Mouse (Mus musculus): ENCODE data around the gene Taf9. TPM values are rescaled to one million over a fixed set of nuclear protein-coding genes. Genes with fewer than 3 reads are reported as not detected.

Gene Taf9
- polyA plus RNA-seq, 1 experiment from 2014 or later, result 9.6 TPM

DNA sequence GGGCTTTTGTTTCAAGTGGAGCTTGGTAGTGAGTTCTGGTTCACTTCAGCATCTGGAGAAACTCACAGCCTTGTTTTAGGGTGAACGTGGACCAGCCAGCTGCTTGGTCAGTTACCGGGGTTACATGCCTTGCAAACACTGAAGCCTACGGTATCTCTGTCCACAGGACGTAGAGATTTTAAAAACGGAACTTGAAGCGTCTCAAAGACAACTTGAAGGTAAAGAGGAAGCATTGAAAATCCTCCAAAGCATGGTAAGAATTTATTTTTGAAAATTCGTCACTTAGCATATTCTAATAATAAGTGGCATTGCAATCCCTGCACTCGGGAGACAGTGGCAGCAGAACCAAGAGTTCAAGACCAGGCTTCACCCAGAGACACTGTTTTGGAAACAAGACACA lies 30.2 kb downstream of the Taf9 start:
- H3K27ac ChIP-seq (replicated peaks), result no peak overlapping the region
- H3K27me3 ChIP-seq (ENCODE audit: control insufficient read depth, insufficient read depth, low read length), result no peaks in the 10 kb centered on the region
- H3K4me2 ChIP-seq (replicated peaks; ENCODE audit: low read depth), result no peak overlapping the region
- ATAC-seq (ENCODE audit: low FRiP score, low TSS enrichment) (no peak), DNase-seq (ENCODE audit: low spot score) (no peak)
- H3K9me3 ChIP-seq (ENCODE audit: control insufficient read depth, low read length), result no peaks in the 10 kb centered on the region
- H3K4me1 ChIP-seq (replicated peaks; ENCODE audit: control insufficient read depth, insufficient read depth), result no peaks in the 10 kb centered on the region
- no peak for TF ChIP-seq CTCF (IDR thresholded peaks at IDR 0.05; ENCODE audit: low read depth)
- no peak for TF ChIP-seq EP300 (optimal IDR thresholded peaks at IDR 0.05)
- no peak overlapping the region for H3K9ac ChIP-seq (ENCODE audit: low read length)
- 84% methylated on average over 8 of the region's 8 CpGs for WGBS
- H3K36me3 ChIP-seq (ENCODE audit: control insufficient read depth, insufficient read depth, low read length), result no peaks in the 10 kb centered on the region
- H3K4me3 ChIP-seq (ENCODE audit: low read depth, low read length), result no peak overlapping the region

DNA sequence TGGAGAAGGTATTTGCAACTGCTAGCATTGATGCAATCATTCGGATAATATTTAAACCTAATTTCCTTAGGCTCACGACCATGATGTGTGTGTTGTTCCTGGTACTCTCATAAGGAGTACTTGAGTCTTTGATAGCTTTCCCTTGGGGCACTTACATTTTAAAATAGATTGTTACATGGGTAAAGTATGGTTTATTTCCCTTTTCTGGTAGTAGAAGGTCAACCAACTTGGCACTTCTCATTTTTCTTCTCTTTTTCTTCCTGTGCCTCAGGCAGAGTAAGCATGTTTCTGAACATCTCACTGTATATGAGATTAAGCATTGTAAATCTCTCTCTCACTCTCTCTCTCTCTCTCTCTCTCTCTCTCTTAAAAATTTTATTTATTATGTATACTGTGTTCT lies 31.5 kb downstream of the Taf9 start:
- Histone ChIP-seq H3K36me3 (ENCODE audit: control insufficient read depth, insufficient read depth, low read length) (no peaks in the 10 kb centered on the region), H3K9me3 (ENCODE audit: control insufficient read depth, low read length) (no peaks in the 10 kb centered on the region), H3K27ac (replicated peaks) (no peak overlapping the region), H3K4me2 (replicated peaks; ENCODE audit: low read depth) (no peak overlapping the region), H3K9ac (ENCODE audit: low read length) (no peak overlapping the region), H3K4me3 (ENCODE audit: low read depth, low read length) (no peak overlapping the region), H3K4me1 (replicated peaks; ENCODE audit: control insufficient read depth, insufficient read depth) (no peaks in the 10 kb centered on the region), H3K27me3 (ENCODE audit: control insufficient read depth, insufficient read depth, low read length) (no peaks in the 10 kb centered on the region)
- 81% methylated on average over 2 of the region's 2 CpGs for WGBS
- ATAC-seq (ENCODE audit: low FRiP score, low TSS enrichment), result no peak
- no peak for DNase-seq (ENCODE audit: low spot score)
- TF ChIP-seq CTCF (IDR thresholded peaks at IDR 0.05; ENCODE audit: low read depth), result no peak
- TF ChIP-seq EP300 (optimal IDR thresholded peaks at IDR 0.05), result no peak

DNA sequence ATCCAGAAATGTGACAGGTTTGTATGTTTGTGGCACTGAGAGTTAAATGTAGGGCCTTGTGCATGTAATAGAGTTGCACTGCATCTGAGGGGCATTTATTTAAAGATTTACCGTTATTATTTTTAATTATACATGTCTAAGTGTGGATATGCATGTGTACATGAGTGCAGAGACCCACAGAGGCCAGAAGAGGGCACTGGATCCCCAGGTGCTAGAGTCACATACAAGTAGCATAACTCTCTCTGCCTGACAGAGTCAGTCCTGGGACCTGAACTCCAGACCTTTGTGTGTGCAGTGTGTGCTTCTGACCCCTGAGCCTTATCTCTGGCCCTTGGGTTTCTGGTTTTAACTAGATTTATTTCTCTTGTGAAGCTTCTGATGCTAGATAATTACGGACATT lies 33.0 kb downstream of the Taf9 start:
- Histone ChIP-seq H3K27me3 (ENCODE audit: control insufficient read depth, insufficient read depth, low read length) (no peaks in the 10 kb centered on the region), H3K9me3 (ENCODE audit: control insufficient read depth, low read length) (no peaks in the 10 kb centered on the region), H3K27ac (replicated peaks) (no peak overlapping the region), H3K36me3 (ENCODE audit: control insufficient read depth, insufficient read depth, low read length) (no peaks in the 10 kb centered on the region), H3K4me1 (replicated peaks; ENCODE audit: control insufficient read depth, insufficient read depth) (no peaks in the 10 kb centered on the region), H3K4me3 (ENCODE audit: low read depth, low read length) (no peak overlapping the region), H3K4me2 (replicated peaks; ENCODE audit: low read depth) (no peak overlapping the region), H3K9ac (ENCODE audit: low read length) (no peak overlapping the region)
- 70% methylated on average over 2 of the region's 2 CpGs for WGBS
- DNase-seq (ENCODE audit: low spot score), result no peak
- TF ChIP-seq EP300 (optimal IDR thresholded peaks at IDR 0.05), result no peak
- peak; percentile 63 for TF ChIP-seq CTCF (IDR thresholded peaks at IDR 0.05; ENCODE audit: low read depth)
- ATAC-seq (ENCODE audit: low FRiP score, low TSS enrichment), result no peak

DNA sequence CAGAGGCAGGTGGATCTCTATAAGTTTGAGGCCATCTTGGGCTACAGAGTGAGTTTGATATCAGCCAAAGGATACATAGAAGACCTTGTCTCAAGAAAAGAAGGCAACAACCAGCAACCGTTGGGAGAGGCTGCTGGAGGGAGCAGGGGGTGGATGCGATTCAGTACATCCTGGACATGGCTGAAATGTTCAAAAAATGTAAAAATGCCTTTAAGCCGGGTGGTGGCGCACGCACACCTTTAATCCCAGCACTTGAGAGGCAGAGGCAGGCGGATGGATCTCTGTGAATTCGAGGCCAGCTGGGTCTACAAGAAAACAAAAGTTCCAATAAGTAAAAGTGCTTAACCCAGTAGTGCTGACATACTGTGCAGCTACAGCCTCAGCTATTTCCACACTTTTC lies 36.1 kb downstream of the Taf9 start:
- Histone ChIP-seq H3K9me3 (ENCODE audit: control insufficient read depth, low read length) (no peaks in the 10 kb centered on the region), H3K4me1 (replicated peaks; ENCODE audit: control insufficient read depth, insufficient read depth) (no peaks in the 10 kb centered on the region), H3K27me3 (ENCODE audit: control insufficient read depth, insufficient read depth, low read length) (no peaks in the 10 kb centered on the region), H3K27ac (replicated peaks) (no peak overlapping the region), H3K4me3 (ENCODE audit: low read depth, low read length) (no peak overlapping the region), H3K9ac (ENCODE audit: low read length) (no peak overlapping the region), H3K36me3 (ENCODE audit: control insufficient read depth, insufficient read depth, low read length) (no peaks in the 10 kb centered on the region), H3K4me2 (replicated peaks; ENCODE audit: low read depth) (no peak overlapping the region)
- no peak for DNase-seq (ENCODE audit: low spot score)
- ATAC-seq (ENCODE audit: low FRiP score, low TSS enrichment), result no peak
- WGBS, result 65% methylated on average over 7 of the region's 7 CpGs
- TF ChIP-seq EP300 (optimal IDR thresholded peaks at IDR 0.05) (no peak), CTCF (IDR thresholded peaks at IDR 0.05; ENCODE audit: low read depth) (peak; percentile 28; the same call in 1 of the 2 replicates)

DNA sequence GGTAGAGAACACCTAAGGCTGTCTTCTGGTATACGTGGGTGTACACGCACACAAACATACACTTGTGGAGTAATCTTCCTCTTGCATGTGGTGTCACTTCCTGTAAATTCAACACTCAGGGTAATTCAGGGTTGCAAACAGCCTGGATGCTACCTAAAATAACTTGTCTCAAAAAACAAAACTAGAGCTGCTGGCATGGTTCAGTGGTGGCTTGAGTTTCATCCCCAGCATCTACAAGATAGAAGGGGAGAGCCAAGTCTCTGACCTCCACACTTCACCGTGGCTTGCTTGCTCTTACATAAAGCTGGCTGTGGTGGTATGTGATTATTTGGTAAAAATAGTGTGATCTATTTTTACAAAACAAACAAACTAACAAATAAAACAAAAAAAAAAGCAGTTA lies 46.2 kb downstream of the Taf9 start:
- H3K27ac ChIP-seq (replicated peaks), result no peak overlapping the region
- WGBS, result 98% methylated on average over 3 of the region's 3 CpGs
- no peak for ATAC-seq (ENCODE audit: low FRiP score, low TSS enrichment)
- H3K9me3 ChIP-seq (ENCODE audit: control insufficient read depth, low read length), result no peaks in the 10 kb centered on the region
- TF ChIP-seq CTCF (IDR thresholded peaks at IDR 0.05; ENCODE audit: low read depth) (no peak), EP300 (optimal IDR thresholded peaks at IDR 0.05) (no peak)
- no peaks in the 10 kb centered on the region for H3K27me3 ChIP-seq (ENCODE audit: control insufficient read depth, insufficient read depth, low read length)
- peaks cover 9% of the 10 kb centered on the region; the same call in 1 of the 2 replicates for H3K36me3 ChIP-seq (ENCODE audit: control insufficient read depth, insufficient read depth, low read length)
- no peak for DNase-seq (ENCODE audit: low spot score)
- no peak overlapping the region for H3K4me2 ChIP-seq (replicated peaks; ENCODE audit: low read depth)
- no peak overlapping the region for H3K4me3 ChIP-seq (ENCODE audit: low read depth, low read length)
- H3K4me1 ChIP-seq (replicated peaks; ENCODE audit: control insufficient read depth, insufficient read depth), result no peaks in the 10 kb centered on the region
- H3K9ac ChIP-seq (ENCODE audit: low read length), result no peak overlapping the region

DNA sequence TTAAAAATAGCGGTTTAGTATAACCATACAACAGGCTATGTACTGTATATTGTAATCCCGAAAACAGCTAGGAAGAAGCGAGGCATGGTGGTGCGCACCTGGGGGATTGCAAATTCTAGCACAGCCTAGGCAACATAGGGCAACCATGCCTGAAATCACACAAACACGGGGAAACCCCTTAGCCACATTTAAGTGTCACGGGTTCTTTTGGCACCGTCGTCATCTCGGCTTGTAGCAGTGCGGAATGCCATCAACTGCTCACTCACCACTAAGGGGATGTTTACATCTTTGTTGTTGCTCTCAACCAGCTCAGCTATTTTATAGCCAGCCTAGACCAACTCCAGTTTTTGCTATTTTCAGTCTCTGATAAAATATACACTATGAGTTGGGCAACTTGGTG lies 47.5 kb downstream of the Taf9 start:
- 92% methylated on average over 10 of the region's 10 CpGs for WGBS

More for the DNA sequence above, 47.5 kb downstream of the Taf9 start:
- Histone ChIP-seq H3K9ac (ENCODE audit: low read length) (no peak overlapping the region), H3K27me3 (ENCODE audit: control insufficient read depth, insufficient read depth, low read length) (no peaks in the 10 kb centered on the region), H3K4me3 (ENCODE audit: low read depth, low read length) (no peak overlapping the region), H3K9me3 (ENCODE audit: control insufficient read depth, low read length) (no peaks in the 10 kb centered on the region), H3K36me3 (ENCODE audit: control insufficient read depth, insufficient read depth, low read length) (peaks cover 15% of the 10 kb centered on the region), H3K4me2 (replicated peaks; ENCODE audit: low read depth) (no peak overlapping the region), H3K27ac (replicated peaks) (no peak overlapping the region), H3K4me1 (replicated peaks; ENCODE audit: control insufficient read depth, insufficient read depth) (no peaks in the 10 kb centered on the region)
- TF ChIP-seq EP300 (optimal IDR thresholded peaks at IDR 0.05) (no peak), CTCF (IDR thresholded peaks at IDR 0.05; ENCODE audit: low read depth) (no peak)
- ATAC-seq (ENCODE audit: low FRiP score, low TSS enrichment) (no peak), DNase-seq (ENCODE audit: low spot score) (no peak)
